Mouse (Mus musculus): ENCODE results near the gene Mad2l1bp.

DNA sequence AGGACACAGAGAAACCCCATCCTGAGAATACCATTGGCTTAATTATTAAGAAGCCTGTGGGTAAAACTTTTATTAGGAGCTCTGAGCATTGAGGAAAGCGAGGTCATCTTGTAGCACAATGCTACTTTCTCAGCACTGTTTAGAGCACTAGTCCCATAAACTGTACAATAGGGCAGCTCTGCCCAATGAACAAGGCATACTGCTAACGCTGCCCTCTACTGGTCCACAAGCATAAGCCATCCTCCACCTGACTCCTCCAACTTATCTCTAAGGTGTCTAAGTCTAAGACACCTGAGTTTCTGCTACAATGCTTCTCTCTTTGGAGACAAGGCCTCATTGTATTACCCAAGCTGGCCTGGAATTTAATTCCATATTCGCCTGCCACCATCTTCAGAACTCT lies 17.2 kb upstream of the Mad2l1bp start:
- no peak for TF ChIP-seq MAX (IDR thresholded peaks at IDR 0.05)
- peak; percentile 8 for TF ChIP-seq CTCF (IDR thresholded peaks at IDR 0.05; ENCODE audit: control insufficient read depth, insufficient read depth, insufficient read length)
- TF ChIP-seq USF1 (IDR thresholded peaks at IDR 0.05; ENCODE audit: low read depth): no peak
- no peak for TF ChIP-seq MYOD1 (IDR thresholded peaks at IDR 0.05; ENCODE audit: control insufficient read depth, insufficient read length, low read depth)
- no peak for TF ChIP-seq CEBPB (IDR thresholded peaks at IDR 0.05; ENCODE audit: low read depth)
- no peak for TF ChIP-seq MYOG (IDR thresholded peaks at IDR 0.05; ENCODE audit: control insufficient read depth, extremely low read depth, insufficient read length)
- no peak for TF ChIP-seq FOSL1 (IDR thresholded peaks at IDR 0.05; ENCODE audit: insufficient read depth, low read length, poor library complexity, severe bottlenecking)

Measured in C2C12 (cell line).